Mouse (Mus musculus): ENCODE results near the gene Spdya.
"Not testable (repeated sequence)": the region's sequence is repeated elsewhere in the genome, so short reads cannot be mapped to it uniquely, and the experiment has no call there.

Gene Spdya

GRCm38 (mm10) chr17:71636786-71637185 lies 84.9 kb downstream of the Spdya start:
- no peak for DNase-seq

DNA sequence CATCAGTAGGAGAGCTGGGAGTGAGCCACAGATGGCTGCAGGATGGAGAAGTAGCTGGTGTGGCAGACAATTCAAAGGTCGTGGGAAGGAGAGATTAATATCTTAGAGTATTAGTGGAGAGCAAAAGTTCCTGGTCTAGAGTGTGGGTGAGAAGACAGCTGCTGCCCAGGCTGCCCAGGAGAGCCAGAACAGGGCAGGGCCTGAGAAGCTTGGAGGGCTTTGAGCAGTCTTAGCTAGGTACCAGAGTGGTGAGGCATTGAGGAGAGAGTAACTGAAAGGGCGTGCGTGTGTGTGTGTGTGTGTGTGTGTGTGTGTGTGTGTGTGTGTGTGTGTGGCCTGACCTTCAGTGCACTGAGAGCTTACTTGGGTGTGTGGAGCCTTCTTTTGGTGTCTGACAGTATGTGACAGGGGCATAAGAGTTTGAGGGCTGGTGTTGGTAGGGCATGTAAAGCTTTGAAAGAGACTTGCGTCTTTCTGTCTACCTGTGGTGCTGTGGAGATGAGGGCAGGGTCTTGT lies 85.9 kb downstream of the Spdya start:
- no peak for DNase-seq

GRCm38 (mm10) chr17:71639056-71639455 lies 87.2 kb downstream of the Spdya start:
- not testable (repeated sequence) for DNase-seq
